In the genomic region with DNA sequence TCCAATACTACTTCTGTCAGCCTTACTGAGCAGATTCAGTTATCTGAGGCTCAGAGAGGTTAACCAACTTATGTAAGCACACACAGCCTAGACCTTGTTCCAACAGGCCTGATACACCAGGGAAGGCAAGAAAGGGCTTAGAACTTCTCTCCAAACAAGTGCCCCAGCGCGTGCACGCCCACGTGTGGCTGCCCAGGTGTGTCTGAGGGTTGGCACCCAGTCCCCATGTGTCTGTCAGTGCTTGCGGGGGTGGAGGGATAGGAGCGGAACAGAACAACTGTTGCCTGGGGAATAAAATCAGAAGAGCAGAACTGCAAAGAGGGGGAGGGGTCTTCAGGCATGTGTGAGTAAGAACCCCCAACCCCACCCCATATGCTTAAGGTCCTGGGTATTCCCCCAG, we compare ENCODE assay signal across 8 mouse cellular contexts. TPM values are rescaled to one million over a fixed set of nuclear protein-coding genes. Genes with fewer than 3 reads are reported as not detected.
DNase-seq lines count a peak whose midpoint lies in the region; ATAC-seq lines count a peak whose summit lies in the region.

No protein-coding gene starts in this region.

- H3K36me3 ChIP-seq in kidney, embryonic 15.5 days = no peaks in the 10 kb centered on the region
- H3K36me3 ChIP-seq in embryonic facial prominence, embryonic 10.5 days (replicated peaks) = no peaks in the 10 kb centered on the region
- no peaks in the 10 kb centered on the region for H3K36me3 ChIP-seq in limb, embryonic 10.5 days

- H3K9ac ChIP-seq in kidney, embryonic 15.5 days = no peak overlapping the region

- no peaks in the 10 kb centered on the region for H3K27me3 ChIP-seq in kidney, embryonic 15.5 days
- peaks cover 16% of the 10 kb centered on the region; the same call in 1 of the 2 replicates for H3K27me3 ChIP-seq in embryonic facial prominence, embryonic 10.5 days (replicated peaks; ENCODE audit: low read depth, poor library complexity, severe bottlenecking)
- no peaks in the 10 kb centered on the region for H3K27me3 ChIP-seq in limb, embryonic 10.5 days (ENCODE audit: low read depth, poor library complexity, severe bottlenecking)

- H3K4me1 ChIP-seq in kidney, embryonic 15.5 days = peaks cover 54% of the 10 kb centered on the region
- H3K4me1 ChIP-seq in embryonic facial prominence, embryonic 10.5 days = peaks cover 68% of the 10 kb centered on the region
- peaks cover 79% of the 10 kb centered on the region for H3K4me1 ChIP-seq in limb, embryonic 10.5 days

- peak overlapping the region; percentile 52 for H3K4me2 ChIP-seq in kidney, embryonic 15.5 days

- 30% methylated on average over 6 of the region's 6 CpGs for WGBS in kidney, embryonic 15.5 days
- WGBS in embryonic facial prominence, embryonic 10.5 days = 22% methylated on average over 6 of the region's 6 CpGs
- 24% methylated on average over 6 of the region's 6 CpGs for WGBS in limb, embryonic 10.5 days

- H3K4me3 ChIP-seq in kidney, embryonic 15.5 days (replicated peaks) = peak overlapping the region; percentile 13; the same call in 1 of the 2 replicates
- H3K4me3 ChIP-seq in embryonic facial prominence, embryonic 10.5 days = peak overlapping the region; percentile 43
- H3K4me3 ChIP-seq in limb, embryonic 10.5 days = peak overlapping the region; percentile 37

- H3K9me3 ChIP-seq in kidney, embryonic 15.5 days (replicated peaks) = no peaks in the 10 kb centered on the region
- no peaks in the 10 kb centered on the region for H3K9me3 ChIP-seq in embryonic facial prominence, embryonic 10.5 days
- H3K9me3 ChIP-seq in limb, embryonic 10.5 days (replicated peaks) = no peaks in the 10 kb centered on the region

- no peak for DNase-seq in kidney, adult 8-10 months
- DNase-seq in embryonic facial prominence, embryonic 10.5 days (ENCODE audit: low spot score) = no peak
- no peak for DNase-seq in limb, embryonic 10.5 days (ENCODE audit: low spot score)
- DNase-seq in spleen, postnatal 36 days (ENCODE audit: low spot score in 2 of 2) = peak; percentile 88 to 90
- DNase-seq in urinary bladder, postnatal 25 days (ENCODE audit: low spot score) = no peak
- DNase-seq in ovary, adult 18-20 months (ENCODE audit: low spot score) = no peak

- ATAC-seq in kidney, embryonic 15.5 days (replicated peaks; ENCODE audit: low FRiP score) = no peak
- ATAC-seq in frontal cortex, adult (ENCODE audit: low TSS enrichment) = no peak

- peak overlapping the region; percentile 80 for H3K27ac ChIP-seq in kidney, embryonic 15.5 days
- H3K27ac ChIP-seq in embryonic facial prominence, embryonic 10.5 days (replicated peaks) = peak overlapping the region; percentile 87
- peak overlapping the region; percentile 90 for H3K27ac ChIP-seq in limb, embryonic 10.5 days

RNA-seq across cellular contexts. Expression of a gene that starts 31.7 kb away (rescaled TPM):
- 27.1 and 30.2 TPM in 2 replicates for polyA plus RNA-seq in kidney, embryonic 15.5 days (2015; fragmentation: Nextera tagmentation; extraction: Ambion mirVana)
- 27.0 TPM in 2 replicates for polyA plus RNA-seq in embryonic facial prominence, embryonic 10.5 days (2016; fragmentation: Nextera tagmentation; extraction: Ambion mirVana)
- 25.8 and 28.2 TPM in 2 replicates for polyA plus RNA-seq in limb, embryonic 10.5 days (2016; fragmentation: Nextera tagmentation; extraction: Ambion mirVana)

RNA-seq across cellular contexts. Expression of a gene that starts 40.5 kb away (rescaled TPM):
- polyA plus RNA-seq in kidney, embryonic 15.5 days (2015; fragmentation: Nextera tagmentation; extraction: Ambion mirVana) = 31.0 and 36.3 TPM in 2 replicates
- 35.9 and 42.0 TPM in 2 replicates for polyA plus RNA-seq in embryonic facial prominence, embryonic 10.5 days (2016; fragmentation: Nextera tagmentation; extraction: Ambion mirVana)
- 30.3 and 58.7 TPM in 2 replicates for polyA plus RNA-seq in limb, embryonic 10.5 days (2016; fragmentation: Nextera tagmentation; extraction: Ambion mirVana)

Comparison
In these comparisons a context has a peak if more than half of its experiments do, and no peak if none do; other contexts are left out.
1. DNase-seq: peak in spleen, postnatal 36 days (2 of 2); none in kidney, adult 8-10 months (0 of 2), embryonic facial prominence, embryonic 10.5 days (single experiment), limb, embryonic 10.5 days (single experiment), urinary bladder, postnatal 25 days (single experiment) and ovary, adult 18-20 months (single experiment).
2. Peak in every context shown above with its lines, with median percentiles within 50 percentile points of each other: H3K27ac ChIP-seq and H3K4me3 ChIP-seq.